Mouse (Mus musculus): ENCODE data around the gene Nmnat1.

- TF ChIP-seq POLR2A (IDR thresholded peaks at IDR 0.05; ENCODE audit: insufficient read depth, low read depth, low read length) (no peak), CTCF (IDR thresholded peaks at IDR 0.05; ENCODE audit: insufficient read depth, low read depth, low read length) (no peak)
Observed at GRCm38 (mm10) chr4:149425801-149426292, 59.2 kb downstream of the Nmnat1 start.
